Mouse (Mus musculus) splenic B cell, adult 2 months (primary cell): ENCODE measurements around the gene Tctex1d2.

ENCODE experiments used
- DNase-seq: peaks from one replicate; pipeline ENCODE4 v3.0.0-alpha.2; 2011; ENCODE audit warnings: low read depth, low spot score
- H3K27me3 ChIP-seq: 2 replicates; pipeline ENCODE4 v1.6.1; 2012; ENCODE audit warnings: mild to moderate bottlenecking, low read length, moderate library complexity, mixed read lengths; ENCODE audit not compliant: control insufficient read depth, poor library complexity, insufficient read depth, severe bottlenecking
- H3K36me3 ChIP-seq: 2 replicates; pipeline ENCODE4 v1.6.1; 2012; ENCODE audit warnings: mild to moderate bottlenecking, low read length, moderate library complexity, mixed read lengths; ENCODE audit not compliant: control insufficient read depth, poor library complexity, insufficient read depth, severe bottlenecking

The Tctex1d2 gene

DNA sequence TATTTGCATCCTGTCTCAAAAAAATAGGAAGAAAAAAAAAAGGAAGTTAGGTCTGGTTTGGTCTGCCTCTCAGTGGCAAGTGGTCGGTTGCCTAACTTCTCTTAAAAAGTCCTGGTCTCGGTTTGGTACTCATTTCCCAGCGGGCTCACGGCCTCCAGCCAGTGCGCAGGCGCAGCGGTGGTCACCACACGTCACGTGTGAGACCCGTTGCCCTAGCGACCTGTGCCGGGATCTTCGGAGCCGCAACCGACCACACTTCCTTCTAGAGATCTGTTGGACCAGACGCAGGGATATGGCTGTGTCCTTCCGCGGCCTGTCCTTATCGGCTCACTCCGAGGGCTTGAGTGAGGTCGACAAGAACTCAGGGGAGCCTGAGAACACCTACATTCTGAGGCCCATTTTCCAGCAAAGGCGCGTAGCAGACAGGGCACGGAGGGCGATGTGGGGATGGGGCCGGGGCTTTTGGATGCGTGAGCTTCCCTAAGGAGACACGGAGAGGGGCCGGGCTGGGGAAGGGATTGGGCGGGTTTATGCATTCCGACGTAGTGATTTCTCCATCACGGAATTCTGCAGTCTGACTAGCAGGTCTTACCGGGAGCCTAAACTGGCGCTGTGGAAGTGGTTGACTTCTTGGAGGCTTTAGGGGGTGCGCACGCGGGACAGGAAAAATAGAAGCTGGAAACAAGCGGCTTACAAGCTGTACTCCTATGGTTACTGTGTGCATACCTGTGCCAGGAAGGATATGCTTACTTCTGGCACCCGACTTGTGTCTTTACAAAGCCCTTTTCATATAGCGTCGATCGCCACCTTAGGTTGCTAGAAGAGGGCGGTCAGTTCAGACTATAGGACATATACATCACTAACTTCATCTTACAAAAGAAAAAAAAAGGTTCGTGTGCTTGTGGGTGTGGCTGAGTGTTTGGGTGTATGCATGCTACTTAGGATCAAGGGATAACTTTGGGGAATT is at the start of gene Tctex1d2:
Gene Tctex1d2, plus strand, starts transcription at position 186 of the 967 bp plus-strand sequence.
- Histone ChIP-seq H3K36me3 (no peaks in the 10 kb centered on the region), H3K27me3 (no peaks in the 10 kb centered on the region)
- DNase-seq = peak; percentile 95

- peak; percentile 49 for DNase-seq
- H3K27me3 ChIP-seq = no peaks in the 10 kb centered on the region
- peaks cover 11% of the 10 kb centered on the region for H3K36me3 ChIP-seq
These were observed 48.2 kb upstream of the Tctex1d2 start for GRCm38 (mm10) chr16:32371351-32371750.

GRCm38 (mm10) chr16:32379575-32379974 is 39.9 kb upstream of the Tctex1d2 start:
- DNase-seq = no peak
- peaks cover 16% of the 10 kb centered on the region; the same call in 1 of the 2 replicates for H3K36me3 ChIP-seq
- H3K27me3 ChIP-seq = no peaks in the 10 kb centered on the region

DNA sequence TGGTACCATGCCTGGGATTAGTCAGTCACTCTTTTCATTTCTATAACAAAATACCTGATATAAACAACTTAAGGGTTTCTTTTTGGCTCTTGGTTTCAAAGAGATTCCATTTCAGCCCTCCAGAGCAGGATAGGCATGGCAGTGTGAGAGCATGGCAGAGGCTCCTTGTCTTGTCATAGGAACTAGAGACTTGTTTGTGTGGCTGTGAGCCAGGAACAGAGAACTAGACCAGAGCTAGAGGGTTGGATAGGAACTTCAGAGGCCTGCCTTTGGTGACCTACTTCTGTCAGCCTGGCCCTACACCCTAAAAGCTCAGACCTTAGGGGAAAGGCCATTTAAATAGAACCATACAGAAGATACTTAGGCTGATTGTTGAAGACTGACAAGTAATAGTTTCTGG is 36.6 kb upstream of the Tctex1d2 start:
- peaks cover 14% of the 10 kb centered on the region for H3K36me3 ChIP-seq
- H3K27me3 ChIP-seq = no peaks in the 10 kb centered on the region
- DNase-seq = no peak

GRCm38 (mm10) chr16:32384885-32385284 is 34.6 kb upstream of the Tctex1d2 start:
- no peaks in the 10 kb centered on the region for H3K27me3 ChIP-seq
- DNase-seq = no peak
- H3K36me3 ChIP-seq = peaks cover 10% of the 10 kb centered on the region

- no peak for DNase-seq
- no peaks in the 10 kb centered on the region for H3K27me3 ChIP-seq
- H3K36me3 ChIP-seq = peaks cover 10% of the 10 kb centered on the region
These were observed 32.7 kb upstream of the Tctex1d2 start for GRCm38 (mm10) chr16:32386826-32387225.

DNA sequence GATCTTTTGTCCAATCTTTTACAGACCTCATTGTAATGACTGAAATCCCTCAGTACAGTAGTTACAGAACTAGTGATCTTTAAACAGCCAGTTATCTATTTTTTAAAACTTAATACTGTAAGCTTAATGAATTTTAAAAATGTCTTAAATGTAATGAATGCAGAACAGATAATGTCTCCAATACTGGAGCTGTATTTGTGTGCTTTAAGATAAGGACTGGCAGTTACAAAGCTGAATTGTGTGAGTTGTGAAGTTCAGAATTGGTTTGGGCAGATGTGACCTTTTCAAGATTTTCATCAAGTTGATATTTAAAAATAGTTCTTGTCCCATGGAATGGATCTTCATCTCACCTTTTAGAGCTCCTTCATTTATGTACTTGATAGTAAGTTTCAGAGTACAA is 30.5 kb upstream of the Tctex1d2 start:
- peaks cover 6% of the 10 kb centered on the region for H3K36me3 ChIP-seq
- no peaks in the 10 kb centered on the region for H3K27me3 ChIP-seq
- no peak for DNase-seq

GRCm38 (mm10) chr16:32389841-32390240 is 29.7 kb upstream of the Tctex1d2 start:
- DNase-seq = no peak
- Histone ChIP-seq H3K36me3 (peaks cover 4% of the 10 kb centered on the region), H3K27me3 (no peaks in the 10 kb centered on the region)

- Histone ChIP-seq H3K27me3 (no peaks in the 10 kb centered on the region), H3K36me3 (peaks cover 2% of the 10 kb centered on the region)
- DNase-seq = no peak
These were observed 28.6 kb upstream of the Tctex1d2 start for GRCm38 (mm10) chr16:32390882-32391281.

- H3K27me3 ChIP-seq = no peaks in the 10 kb centered on the region
- H3K36me3 ChIP-seq = no peaks in the 10 kb centered on the region; the same call in 1 of the 2 replicates
- no peak for DNase-seq
These were observed 23.6 kb upstream of the Tctex1d2 start for GRCm38 (mm10) chr16:32395679-32396540.

DNA sequence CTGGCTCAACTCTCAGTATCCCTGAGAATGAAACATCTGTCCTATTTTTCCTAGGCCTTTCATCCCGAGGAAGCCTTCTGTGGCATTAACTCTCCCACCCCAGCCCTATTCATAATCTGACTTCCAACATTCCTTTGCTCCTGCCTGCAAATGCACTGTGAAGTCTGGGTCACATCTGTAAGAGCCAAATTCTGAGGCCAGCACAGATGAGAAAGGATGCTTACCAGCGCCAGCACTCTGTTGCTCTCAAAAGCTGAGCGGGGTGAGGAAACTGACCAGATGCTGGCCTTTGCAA is 23.0 kb upstream of the Tctex1d2 start:
- no peaks in the 10 kb centered on the region; the same call in 1 of the 2 replicates for H3K36me3 ChIP-seq
- no peak for DNase-seq
- H3K27me3 ChIP-seq = no peaks in the 10 kb centered on the region

- no peaks in the 10 kb centered on the region for H3K27me3 ChIP-seq
- H3K36me3 ChIP-seq = no peaks in the 10 kb centered on the region; the same call in 1 of the 2 replicates
- no peak for DNase-seq
These were observed 21.3 kb upstream of the Tctex1d2 start for GRCm38 (mm10) chr16:32398206-32398605.

- no peaks in the 10 kb centered on the region for H3K36me3 ChIP-seq
- no peaks in the 10 kb centered on the region for H3K27me3 ChIP-seq
- no peak for DNase-seq
These were observed 19.2 kb upstream of the Tctex1d2 start, which contains the start of gene Tm4sf19 for GRCm38 (mm10) chr16:32400267-32400666. Tm4sf19 (plus strand) TSS chr16:32400506.

- Histone ChIP-seq H3K27me3 (no peaks in the 10 kb centered on the region), H3K36me3 (no peaks in the 10 kb centered on the region)
- DNase-seq = peak; percentile 80
These were observed 18.1 kb upstream of the Tctex1d2 start for GRCm38 (mm10) chr16:32401335-32401965.
